Mouse (Mus musculus) urinary bladder, postnatal 25 days (tissue): ENCODE data around the gene Klk1b8.
"Not testable (repeated sequence)": the region's sequence is repeated elsewhere in the genome, so short reads cannot be mapped to it uniquely, and the experiment has no call there.

Experiments
- DNase-seq: peaks from one replicate; pipeline ENCODE4 v3.0.0; 2022; ENCODE audit warnings: low spot score

The Klk1b8 gene

DNA sequence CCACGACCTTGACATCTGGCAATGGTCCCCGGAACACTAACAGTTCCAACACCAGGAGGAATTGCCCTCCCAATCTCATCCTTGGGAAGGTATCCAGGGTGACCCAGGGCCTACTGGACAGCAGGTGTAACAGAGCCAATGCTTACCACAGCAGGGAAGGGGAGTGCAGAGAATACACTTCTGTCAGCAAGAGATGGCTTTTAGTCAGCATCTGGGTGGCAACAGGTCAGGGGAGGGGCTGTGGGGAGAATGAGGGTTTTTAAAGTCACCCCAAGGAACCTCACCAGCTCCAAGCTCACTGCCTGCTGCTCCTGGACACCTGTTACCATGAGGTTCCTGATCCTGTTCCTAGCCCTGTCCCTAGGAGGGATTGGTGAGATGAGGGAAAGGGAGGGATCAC is at the start of gene Klk1b8:
Klk1b8 (plus strand) TSS at position 301 of the 400 bp plus-strand sequence.
- no peak for DNase-seq

DNA sequence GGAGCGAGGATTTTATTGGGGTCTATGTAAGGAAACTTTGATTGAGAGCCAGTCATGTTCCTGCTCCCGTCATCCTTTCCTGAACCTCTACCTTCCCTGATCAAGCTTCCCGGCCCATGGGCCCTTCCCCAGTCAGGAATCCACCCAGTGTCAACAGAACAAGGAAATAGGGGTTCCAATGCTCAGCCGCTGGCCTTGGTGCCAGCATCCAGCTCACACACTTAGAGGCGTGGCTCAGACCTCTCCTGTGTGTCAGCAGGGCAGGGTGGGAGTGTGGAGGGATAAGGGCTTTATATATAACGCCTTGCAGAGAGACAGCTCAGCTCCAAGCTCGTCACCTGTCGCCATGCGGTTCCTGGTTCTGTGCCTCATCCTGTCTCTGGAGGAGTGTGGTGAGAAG is 35.6 kb upstream of the Klk1b8 start:
- DNase-seq: no peak

- no peak for DNase-seq
Measured at GRCm38 (mm10) chr7:43918426-43918825, 32.0 kb upstream of the Klk1b8 start.

DNA sequence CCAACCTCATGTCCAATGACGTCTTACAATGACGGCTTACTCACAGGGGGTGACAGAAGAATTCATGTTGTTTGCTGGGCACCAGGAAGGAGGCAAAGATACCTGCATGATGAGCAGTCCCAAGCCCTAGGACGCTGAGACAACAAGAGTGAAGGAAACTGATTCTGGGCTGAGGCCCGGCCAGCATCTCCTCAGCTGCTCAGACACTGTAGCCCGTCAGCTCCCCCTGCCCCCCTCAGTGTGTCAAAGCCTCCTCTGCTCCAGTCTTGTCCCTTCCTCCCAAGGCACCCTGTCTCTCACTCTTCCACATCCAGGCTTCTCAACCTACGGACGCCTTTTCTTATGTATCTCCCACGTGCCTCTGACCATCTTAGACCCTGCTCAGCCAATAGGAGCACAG is 31.6 kb upstream of the Klk1b8 start:
- no peak for DNase-seq

- peak; percentile 77 for DNase-seq
Measured at GRCm38 (mm10) chr7:43919559-43920451, 30.7 kb upstream of the Klk1b8 start.

DNA sequence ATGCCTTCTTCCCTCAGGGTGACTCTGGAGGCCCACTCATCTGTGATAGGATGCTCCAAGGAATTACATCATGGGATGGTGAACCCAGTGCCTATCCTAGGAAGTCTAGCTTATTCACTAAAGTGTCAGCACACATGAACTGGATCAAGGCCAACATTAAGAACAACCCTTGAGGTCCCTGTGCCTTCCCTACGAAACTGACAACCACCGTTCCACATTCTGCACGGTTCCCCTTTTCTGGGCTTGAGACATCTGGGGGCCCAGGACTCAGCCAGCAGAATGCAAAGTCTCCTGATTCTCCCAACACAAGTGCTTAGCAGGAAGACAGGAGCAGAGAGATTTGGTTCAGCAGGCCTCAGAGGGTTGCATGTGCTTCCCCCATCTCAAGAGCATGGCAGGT is 29.9 kb upstream of the Klk1b8 start:
- DNase-seq: no peak

GRCm38 (mm10) chr7:43921087-43921486 is 29.4 kb upstream of the Klk1b8 start:
- no peak for DNase-seq

DNA sequence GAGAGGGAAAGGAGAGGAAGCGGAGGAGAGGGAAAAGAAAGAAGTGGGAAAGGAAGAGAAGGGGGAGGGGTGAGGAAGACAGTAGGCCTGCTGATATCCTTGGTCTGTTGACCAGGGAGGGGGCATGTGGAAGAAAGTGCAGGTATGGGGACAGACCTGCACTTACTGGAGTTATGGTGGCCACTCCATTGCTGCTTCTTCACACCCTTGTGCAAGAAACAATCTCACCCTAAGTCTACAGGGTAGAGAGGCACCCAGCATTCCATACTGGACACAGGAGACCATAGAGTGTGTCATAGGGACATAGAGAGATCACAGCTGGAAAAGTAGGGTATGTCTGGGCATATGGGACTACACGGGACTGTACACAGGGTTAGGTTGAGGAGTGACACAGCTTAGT is 28.5 kb upstream of the Klk1b8 start:
- no peak for DNase-seq

- DNase-seq: no peak
Measured at GRCm38 (mm10) chr7:43925985-43926384, 24.5 kb upstream of the Klk1b8 start.

DNA sequence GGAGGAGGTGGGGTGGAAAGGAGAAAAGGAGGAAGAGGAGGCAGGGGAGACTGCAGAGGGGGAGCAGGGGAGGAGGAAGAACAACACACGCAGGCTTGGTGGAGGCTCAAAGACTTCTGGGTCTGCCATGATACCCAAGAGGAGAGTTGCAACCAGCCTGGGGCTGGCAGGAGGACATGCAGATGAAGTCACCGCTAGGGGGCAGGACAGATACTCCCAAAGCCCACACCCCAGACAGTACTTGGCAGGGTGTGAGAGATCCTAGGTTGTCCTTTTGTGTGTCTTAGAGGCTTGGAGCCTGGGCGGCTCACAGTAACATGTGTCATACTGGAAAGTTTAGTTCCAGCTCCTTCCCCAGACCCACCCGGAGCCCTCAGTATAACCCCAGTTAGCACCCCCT is 21.9 kb upstream of the Klk1b8 start:
- DNase-seq: no peak

- DNase-seq: no peak
Measured at GRCm38 (mm10) chr7:43932337-43932736, 18.1 kb upstream of the Klk1b8 start.

GRCm38 (mm10) chr7:43933440-43933839 is 17.0 kb upstream of the Klk1b8 start, which contains the start of gene Klk15:
Gene Klk15 (plus strand): TSS chr7:43933740.
- no peak for DNase-seq

DNA sequence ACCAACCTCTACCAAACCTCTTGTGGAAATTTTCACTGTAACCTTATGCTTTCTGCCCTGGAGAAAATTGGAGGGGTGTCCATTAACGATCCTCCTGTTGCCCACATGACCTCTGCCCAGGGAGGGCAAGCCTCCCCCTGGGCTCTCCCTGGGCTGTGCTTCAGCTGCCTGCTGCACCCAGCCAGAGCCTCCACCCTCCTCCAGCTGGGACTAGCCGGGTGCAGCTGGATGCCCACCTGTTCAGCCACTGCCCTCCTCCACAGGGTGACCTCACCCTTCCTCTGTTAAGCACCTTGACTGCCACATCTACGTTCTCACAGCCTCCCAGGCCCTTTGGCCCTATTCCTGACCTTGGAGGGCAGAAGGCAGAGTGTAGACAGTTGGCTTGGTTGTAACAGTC is 15.7 kb upstream of the Klk1b8 start:
- DNase-seq: no peak

DNA sequence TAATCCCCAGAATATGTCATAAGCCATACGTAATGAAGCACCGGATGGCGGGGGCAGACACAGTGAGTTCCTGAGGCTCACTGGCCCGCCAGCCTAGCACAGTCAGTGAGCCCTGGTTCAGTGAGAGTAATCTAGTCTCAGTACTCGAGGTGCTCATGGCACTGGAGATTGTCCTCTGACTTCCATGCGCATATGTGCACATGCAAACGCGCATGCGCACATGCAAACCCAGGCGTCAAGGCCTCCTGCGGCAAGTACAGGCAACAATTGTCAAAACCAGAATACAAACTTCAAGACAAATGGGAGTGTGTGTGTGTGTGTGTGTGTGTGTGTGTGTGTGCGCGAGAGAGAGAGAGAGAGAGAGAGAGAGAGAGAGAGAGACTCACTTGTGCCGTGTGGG is 13.9 kb upstream of the Klk1b8 start:
- no peak for DNase-seq

- DNase-seq: not testable (repeated sequence)
Measured at GRCm38 (mm10) chr7:43942293-43942692, 8.2 kb upstream of the Klk1b8 start.

DNA sequence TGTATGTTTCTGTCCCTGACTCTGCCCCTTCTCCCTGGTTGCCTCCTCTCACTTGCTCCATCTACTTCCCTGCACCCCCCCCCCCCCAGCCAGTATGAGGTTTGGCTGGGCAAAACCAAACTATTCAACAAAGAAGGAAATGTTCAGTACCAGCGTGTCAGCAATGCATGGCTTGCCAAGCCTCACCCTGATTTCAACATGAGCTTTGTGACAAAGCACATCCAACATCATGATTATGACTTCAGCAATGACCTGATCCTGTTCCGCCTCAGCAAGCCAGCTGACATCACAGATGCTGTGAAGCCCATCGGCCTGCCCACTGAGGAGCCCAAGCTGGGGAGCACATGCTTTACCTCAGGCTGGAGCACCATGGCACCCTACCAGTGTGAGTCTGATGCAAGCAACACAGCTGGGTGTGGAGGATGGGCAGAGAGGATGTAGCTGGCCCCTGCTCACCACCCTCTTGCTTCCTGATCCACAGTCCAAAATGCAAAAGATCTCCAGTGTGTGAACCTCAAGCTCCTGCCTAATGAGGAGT is 5.7 kb upstream of the Klk1b8 start:
- no peak for DNase-seq

GRCm38 (mm10) chr7:43952703-43953102 is 2.2 kb downstream of the Klk1b8 start:
- DNase-seq: no peak

- DNase-seq: no peak
Measured at GRCm38 (mm10) chr7:43966451-43966850, 16.0 kb downstream of the Klk1b8 start, which contains the start of gene Klk1b1. Gene Klk1b1 (plus strand): TSS chr7:43966751.

DNA sequence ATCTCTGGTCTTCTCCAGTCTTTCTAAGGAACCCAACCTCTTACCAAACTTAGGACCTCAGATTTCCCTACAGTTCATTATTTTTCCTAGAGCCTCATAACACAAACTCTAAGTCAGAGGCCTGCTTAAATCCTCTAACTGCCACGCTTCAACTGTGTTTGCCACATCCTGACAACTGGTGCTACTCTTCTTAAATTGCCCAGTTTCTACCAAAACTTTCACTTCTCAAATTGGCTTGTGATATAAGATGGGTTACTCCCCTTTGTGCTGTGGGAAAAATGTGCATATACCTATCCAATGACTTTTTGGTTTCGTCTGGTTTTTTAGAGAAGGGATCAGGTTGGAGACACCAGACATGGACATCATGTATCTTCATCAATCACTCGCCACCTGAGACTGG is 16.6 kb downstream of the Klk1b8 start:
- no peak for DNase-seq

DNA sequence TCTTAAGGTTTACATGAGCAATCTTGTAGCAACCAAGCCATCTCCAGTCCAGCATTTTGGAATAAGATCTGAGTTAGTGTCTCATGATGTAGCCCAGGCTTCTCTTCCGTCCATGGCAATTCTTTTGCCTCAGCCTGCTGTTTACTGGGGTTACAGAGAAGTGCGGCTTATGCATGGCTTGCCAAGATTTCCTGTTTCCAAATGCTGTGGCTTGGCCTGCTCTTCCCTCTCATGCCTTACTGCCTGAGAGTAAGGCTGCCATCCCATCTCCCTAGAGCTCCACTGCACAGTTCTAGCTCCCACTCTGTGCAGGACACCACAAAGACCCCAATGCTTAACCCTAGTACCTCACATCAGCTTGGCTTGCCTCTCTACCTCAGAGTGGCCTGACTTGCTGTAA is 17.1 kb downstream of the Klk1b8 start:
- DNase-seq: no peak

DNA sequence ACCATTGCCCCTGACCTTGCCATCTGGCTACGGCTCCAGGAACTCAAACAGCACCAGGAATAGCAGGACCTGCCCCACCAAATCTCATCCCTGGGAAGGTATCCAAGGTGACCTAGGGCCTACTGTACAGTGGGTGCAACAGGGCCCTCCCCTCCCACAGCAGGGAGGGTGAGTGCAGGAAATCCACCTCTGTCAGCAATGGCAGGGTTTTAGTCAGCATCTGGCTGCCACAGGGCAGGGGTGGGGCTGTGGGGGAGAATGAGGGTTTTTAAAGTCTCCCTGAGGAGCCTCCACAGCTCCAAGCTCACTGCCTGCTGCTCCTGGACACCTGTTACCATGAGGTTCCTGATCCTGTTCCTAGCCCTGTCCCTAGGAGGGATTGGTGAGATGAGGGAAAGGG is 25.3 kb downstream of the Klk1b8 start, which contains the start of gene Klk1b9:
Klk1b9 (plus strand) TSS at position 301 of the 400 bp plus-strand sequence.
- DNase-seq: not testable (repeated sequence)

- no peak for DNase-seq
Measured at GRCm38 (mm10) chr7:43985657-43986056, 35.2 kb downstream of the Klk1b8 start.

DNA sequence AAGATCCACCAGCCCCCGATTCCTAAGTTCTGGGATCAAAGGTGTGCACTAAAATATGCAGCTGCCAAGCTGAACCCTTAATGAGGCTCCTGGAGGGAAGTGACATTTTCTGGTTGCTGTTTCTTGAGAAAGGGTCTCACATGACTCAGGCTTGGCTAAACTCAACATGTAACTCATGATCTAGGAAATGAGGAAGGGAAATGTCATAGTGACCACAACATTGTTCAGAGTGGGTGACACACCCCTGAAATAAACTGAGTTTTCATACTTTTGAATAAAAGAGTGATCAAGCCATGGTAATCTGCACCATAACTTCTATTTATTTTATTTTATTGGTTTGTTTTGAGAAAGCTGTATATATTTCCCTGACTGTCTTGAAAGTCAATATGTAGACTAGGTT is 44.4 kb downstream of the Klk1b8 start:
- DNase-seq: not testable (repeated sequence)
